Mouse (Mus musculus) heart, embryonic 16.5 days (tissue): ENCODE results near the gene Prepl. TPM values are rescaled to one million over a fixed set of nuclear protein-coding genes. Genes with fewer than 3 reads are reported as not detected.

Experiments used
- ATAC-seq: fragments of 200-750 bp; cut with Nextera tagmentation; replicated peaks from 2 replicates; pipeline ENCODE4 v1.8.0; 2017; ENCODE audit warnings: moderate number of reproducible peaks; ENCODE audit not compliant: insufficient read depth, low FRiP score; ENCODE audit errors: extremely low read depth
- H3K27ac ChIP-seq: fragments of 300-500 bp; sonication (generic); 2 replicates; pipeline ENCODE4 v1.5.1; 2014; ENCODE audit warnings: mild to moderate bottlenecking, low read length, control low read depth, moderate library complexity
- H3K27me3 ChIP-seq: fragments of 300-500 bp; sonication (generic); 2 replicates; pipeline ENCODE4 v1.6.1; 2014; ENCODE audit warnings: low read length, mixed read lengths; ENCODE audit not compliant: control insufficient read depth, insufficient read depth
- H3K36me3 ChIP-seq: fragments of 300-500 bp; sonication (generic); 2 replicates; pipeline ENCODE4 v1.6.1; 2014; ENCODE audit not compliant: control insufficient read depth, insufficient read depth
- H3K4me1 ChIP-seq: fragments of 300-500 bp; sonication (generic); 2 replicates; pipeline ENCODE4 v1.6.1; 2014; ENCODE audit warnings: low read length, mixed read lengths; ENCODE audit not compliant: control insufficient read depth, insufficient read depth
- H3K4me2 ChIP-seq: fragments of 300-500 bp; sonication (generic); 2 replicates; pipeline ENCODE4 v1.6.1; 2014; ENCODE audit warnings: low read depth, mild to moderate bottlenecking, control low read depth, low read length
- H3K4me3 ChIP-seq: fragments of 300-500 bp; sonication (generic); 2 replicates; pipeline ENCODE4 v1.5.1; 2014; ENCODE audit warnings: mild to moderate bottlenecking, control low read depth, low read length
- H3K9ac ChIP-seq: fragments of 300-500 bp; sonication (generic); 2 replicates; pipeline ENCODE4 v1.6.1; 2014; ENCODE audit warnings: low read length, control low read depth
- H3K9me3 ChIP-seq: fragments of 300-500 bp; sonication (generic); replicated peaks from 2 replicates; pipeline ENCODE4 v1.6.1; 2016; ENCODE audit warnings: low read length; ENCODE audit not compliant: control insufficient read depth
- WGBS: fragments of 180-500 bp; shearing (Covaris S2); extraction: QIAGEN DNeasy Blood & Tissue Kit; methylation state at CpG from one replicate; pipeline ENCODE4 v1.1.7; 2014; 5-methylcytosine and 5-hydroxymethylcytosine counted together
- polyA plus RNA-seq: library from polyadenylated mRNA; unstranded; fragments of >200 nt; fragmentation: Nextera tagmentation; extraction: Ambion mirVana; gene quantifications from 2 replicates; pipeline ENCODE4 v1.2.1, GENCODE M21; 2015

Prepl gene
- polyA plus RNA-seq, 1 experiment from 2014 or later: 32.8 TPM

- 86% methylated on average over 7 of the region's 7 CpGs for WGBS
- Histone ChIP-seq H3K27ac (no peak overlapping the region), H3K4me2 (no peak overlapping the region), H3K4me3 (no peak overlapping the region), H3K27me3 (no peaks in the 10 kb centered on the region), H3K4me1 (no peaks in the 10 kb centered on the region), H3K9me3 (no peaks in the 10 kb centered on the region), H3K36me3 (peaks cover 3% of the 10 kb centered on the region; the same call in 1 of the 2 replicates), H3K9ac (no peak overlapping the region)
- no peak for ATAC-seq
Measured at GRCm38 (mm10) chr17:85058276-85058675, 31.8 kb downstream of the Prepl start.

- H3K4me1 ChIP-seq: peaks cover 9% of the 10 kb centered on the region
- no peaks in the 10 kb centered on the region for H3K36me3 ChIP-seq
- no peak overlapping the region for H3K4me2 ChIP-seq
- no peak overlapping the region for H3K9ac ChIP-seq
- H3K27me3 ChIP-seq: no peaks in the 10 kb centered on the region
- H3K4me3 ChIP-seq: no peak overlapping the region
- WGBS: 92% methylated on average over 5 of the region's 5 CpGs
- H3K9me3 ChIP-seq: no peaks in the 10 kb centered on the region
- ATAC-seq: no peak
- H3K27ac ChIP-seq: no peak overlapping the region
Measured at GRCm38 (mm10) chr17:85048379-85048778, 41.7 kb downstream of the Prepl start.

GRCm38 (mm10) chr17:85045160-85045559, 44.9 kb downstream of the Prepl start:
- Histone ChIP-seq H3K27ac (no peak overlapping the region), H3K4me2 (no peak overlapping the region), H3K27me3 (no peaks in the 10 kb centered on the region), H3K4me3 (no peak overlapping the region), H3K4me1 (no peaks in the 10 kb centered on the region), H3K36me3 (no peaks in the 10 kb centered on the region), H3K9ac (no peak overlapping the region), H3K9me3 (no peaks in the 10 kb centered on the region)
- no peak for ATAC-seq
- 80% methylated on average over 12 of the region's 12 CpGs for WGBS

- Histone ChIP-seq H3K36me3 (no peaks in the 10 kb centered on the region), H3K4me2 (no peak overlapping the region), H3K9me3 (no peaks in the 10 kb centered on the region), H3K27ac (no peak overlapping the region), H3K4me1 (no peaks in the 10 kb centered on the region), H3K9ac (no peak overlapping the region), H3K4me3 (no peak overlapping the region), H3K27me3 (no peaks in the 10 kb centered on the region)
- ATAC-seq: no peak
- 90% methylated on average over 5 of the region's 5 CpGs for WGBS
Measured at GRCm38 (mm10) chr17:85044466-85044865, 45.6 kb downstream of the Prepl start.

GRCm38 (mm10) chr17:85043404-85043816, 46.6 kb downstream of the Prepl start:
- H3K4me3 ChIP-seq: no peak overlapping the region
- no peak overlapping the region for H3K9ac ChIP-seq
- H3K36me3 ChIP-seq: no peaks in the 10 kb centered on the region
- no peak for ATAC-seq
- WGBS: 77% methylated on average over 6 of the region's 6 CpGs
- H3K27ac ChIP-seq: no peak overlapping the region
- H3K9me3 ChIP-seq: no peaks in the 10 kb centered on the region
- H3K27me3 ChIP-seq: no peaks in the 10 kb centered on the region
- no peaks in the 10 kb centered on the region for H3K4me1 ChIP-seq
- H3K4me2 ChIP-seq: no peak overlapping the region

- Histone ChIP-seq H3K36me3 (no peaks in the 10 kb centered on the region), H3K9ac (no peak overlapping the region), H3K9me3 (no peaks in the 10 kb centered on the region), H3K27me3 (no peaks in the 10 kb centered on the region), H3K27ac (no peak overlapping the region), H3K4me1 (no peaks in the 10 kb centered on the region), H3K4me2 (no peak overlapping the region), H3K4me3 (no peak overlapping the region)
- no peak for ATAC-seq
- 77% methylated on average over 6 of the region's 6 CpGs for WGBS
Measured at GRCm38 (mm10) chr17:85042419-85042818, 47.6 kb downstream of the Prepl start.

- no peaks in the 10 kb centered on the region for H3K4me1 ChIP-seq
- H3K4me2 ChIP-seq: no peak overlapping the region
- H3K27me3 ChIP-seq: no peaks in the 10 kb centered on the region
- H3K36me3 ChIP-seq: no peaks in the 10 kb centered on the region
- WGBS: 69% methylated on average over 7 of the region's 7 CpGs
- H3K4me3 ChIP-seq: no peak overlapping the region
- no peak overlapping the region for H3K27ac ChIP-seq
- no peak for ATAC-seq
- no peaks in the 10 kb centered on the region for H3K9me3 ChIP-seq
- H3K9ac ChIP-seq: no peak overlapping the region
Measured at GRCm38 (mm10) chr17:85040913-85041312, 49.1 kb downstream of the Prepl start.

GRCm38 (mm10) chr17:85038761-85039160, 51.3 kb downstream of the Prepl start:
- no peak overlapping the region for H3K9ac ChIP-seq
- H3K36me3 ChIP-seq: no peaks in the 10 kb centered on the region
- H3K4me2 ChIP-seq: no peak overlapping the region
- H3K9me3 ChIP-seq: no peaks in the 10 kb centered on the region
- H3K27me3 ChIP-seq: no peaks in the 10 kb centered on the region
- H3K4me3 ChIP-seq: no peak overlapping the region
- ATAC-seq: no peak
- 90% methylated on average over 5 of the region's 5 CpGs for WGBS
- H3K27ac ChIP-seq: no peak overlapping the region
- H3K4me1 ChIP-seq: no peaks in the 10 kb centered on the region

- Histone ChIP-seq H3K4me2 (no peak overlapping the region), H3K4me3 (no peak overlapping the region), H3K9ac (no peak overlapping the region), H3K36me3 (no peaks in the 10 kb centered on the region), H3K9me3 (no peaks in the 10 kb centered on the region), H3K27me3 (no peaks in the 10 kb centered on the region), H3K4me1 (no peaks in the 10 kb centered on the region), H3K27ac (no peak overlapping the region)
- 75% methylated on average over 4 of the region's 4 CpGs for WGBS
- no peak for ATAC-seq
Measured at GRCm38 (mm10) chr17:85038311-85038710, 51.7 kb downstream of the Prepl start.

- ATAC-seq: no peak
- Histone ChIP-seq H3K27me3 (no peaks in the 10 kb centered on the region), H3K4me1 (no peaks in the 10 kb centered on the region), H3K36me3 (no peaks in the 10 kb centered on the region), H3K9me3 (no peaks in the 10 kb centered on the region), H3K9ac (no peak overlapping the region), H3K4me2 (no peak overlapping the region), H3K27ac (no peak overlapping the region), H3K4me3 (no peak overlapping the region)
- 68% methylated on average over 5 of the region's 5 CpGs for whole genome bisulfite sequencing
Measured at GRCm38 (mm10) chr17:85037855-85038254, 52.2 kb downstream of the Prepl start.
